Mouse (Mus musculus) liver, embryonic 15.5 days (tissue): ENCODE results near the gene Ccdc57. TPM values are rescaled to one million over a fixed set of nuclear protein-coding genes. Genes with fewer than 3 reads are reported as not detected.

ENCODE experiments used
- ATAC-seq: fragments of 200-750 bp; cut with Nextera tagmentation; 2 replicates; pipeline ENCODE4 v1.8.0; 2017; ENCODE audit warnings: moderate number of reproducible peaks, mild to moderate bottlenecking, moderate library complexity; ENCODE audit not compliant: insufficient read depth
- H3K27ac ChIP-seq: fragments of 300-500 bp; sonication (generic); replicated peaks from 2 replicates; pipeline ENCODE4 v1.5.1; 2015; ENCODE audit warnings: mild to moderate bottlenecking, inconsistent platforms
- H3K27me3 ChIP-seq: fragments of 300-500 bp; sonication (generic); 2 replicates; pipeline ENCODE4 v1.6.1; 2015; ENCODE audit warnings: mild to moderate bottlenecking, inconsistent platforms
- H3K36me3 ChIP-seq: fragments of 300-500 bp; sonication (generic); replicated peaks from 2 replicates; pipeline ENCODE4 v1.6.1; 2015; ENCODE audit warnings: moderate library complexity, mild to moderate bottlenecking, inconsistent platforms
- H3K4me1 ChIP-seq: fragments of 300-500 bp; sonication (generic); replicated peaks from 2 replicates; pipeline ENCODE4 v1.6.1; 2015; ENCODE audit warnings: inconsistent platforms
- H3K4me2 ChIP-seq: fragments of 300-500 bp; sonication (generic); 2 replicates; pipeline ENCODE4 v1.6.1; 2015; ENCODE audit warnings: moderate library complexity, mild to moderate bottlenecking, inconsistent platforms
- H3K4me3 ChIP-seq: fragments of 300-500 bp; sonication (generic); replicated peaks from 2 replicates; pipeline ENCODE4 v1.5.1; 2015; ENCODE audit warnings: mild to moderate bottlenecking, inconsistent platforms
- H3K9ac ChIP-seq: fragments of 300-500 bp; sonication (generic); 2 replicates; pipeline ENCODE4 v1.6.1; 2015; ENCODE audit warnings: moderate library complexity, mild to moderate bottlenecking, inconsistent platforms
- H3K9me3 ChIP-seq: fragments of 300-500 bp; sonication (generic); replicated peaks from 2 replicates; pipeline ENCODE4 v1.6.1; 2016; ENCODE audit warnings: inconsistent platforms
- WGBS: fragments of 180-500 bp; shearing (Covaris S2); methylation state at CpG from one replicate; pipeline ENCODE4 v1.1.7; 2015; ENCODE audit warnings: mixed read lengths; ENCODE audit not compliant: insufficient replicate concordance; 5-methylcytosine and 5-hydroxymethylcytosine counted together
- polyA plus RNA-seq: library from polyadenylated mRNA; unstranded; fragments of >200 nt; fragmentation: Nextera tagmentation; extraction: Ambion mirVana; gene quantifications from 2 replicates; pipeline ENCODE4 v1.2.1, GENCODE M21; 2015

The Ccdc57 gene
- polyA plus RNA-seq, 1 experiment from 2014 or later, result 1.8 TPM

- Histone ChIP-seq H3K27me3 (peaks cover 15% of the 10 kb centered on the region), H3K9me3 (no peaks in the 10 kb centered on the region), H3K9ac (no peak overlapping the region), H3K4me2 (no peak overlapping the region; the same call in 1 of the 2 replicates), H3K4me1 (peaks cover 25% of the 10 kb centered on the region), H3K4me3 (no peak overlapping the region), H3K36me3 (no peaks in the 10 kb centered on the region), H3K27ac (peak overlapping the region; percentile 84)
- WGBS, result 19% methylated on average over 6 of the region's 6 CpGs
- ATAC-seq, result no peak
Measured at GRCm38 (mm10) chr11:120939712-120940341, 7.2 kb upstream of the Ccdc57 start.

- WGBS, result 11% methylated on average over 4 of the region's 4 CpGs
- H3K27me3 ChIP-seq, result peaks cover 5% of the 10 kb centered on the region
- ATAC-seq, result peak; percentile 71
- peak overlapping the region; percentile 84 for H3K27ac ChIP-seq
- no peak overlapping the region for H3K9ac ChIP-seq
- peak overlapping the region; percentile 42 for H3K4me2 ChIP-seq
- no peaks in the 10 kb centered on the region for H3K9me3 ChIP-seq
- peak overlapping the region; percentile 7; the same call in 1 of the 2 replicates for H3K4me3 ChIP-seq
- no peaks in the 10 kb centered on the region for H3K36me3 ChIP-seq
- H3K4me1 ChIP-seq, result peaks cover 25% of the 10 kb centered on the region
Measured at GRCm38 (mm10) chr11:120938795-120939194, 6.1 kb upstream of the Ccdc57 start.

- peak overlapping the region; percentile 84 for H3K27ac ChIP-seq
- peak; percentile 80 for ATAC-seq
Measured at GRCm38 (mm10) chr11:120937976-120938375, 5.3 kb upstream of the Ccdc57 start.

GRCm38 (mm10) chr11:120931479-120931878 is 1.2 kb downstream of the Ccdc57 start:
- Histone ChIP-seq H3K4me3 (peak overlapping the region; percentile 82; the same call in 1 of the 2 replicates), H3K9ac (no peak overlapping the region), H3K9me3 (no peaks in the 10 kb centered on the region), H3K4me2 (no peak overlapping the region), H3K27ac (no peak overlapping the region), H3K4me1 (peaks cover 46% of the 10 kb centered on the region), H3K36me3 (peaks cover 6% of the 10 kb centered on the region), H3K27me3 (no peaks in the 10 kb centered on the region)
- no peak for ATAC-seq
- 82% methylated on average over 4 of the region's 4 CpGs for WGBS

More at GRCm38 (mm10) chr11:120937976-120938375, 5.3 kb upstream of the Ccdc57 start:
- Histone ChIP-seq H3K36me3 (no peaks in the 10 kb centered on the region), H3K4me3 (no peak overlapping the region), H3K4me2 (peak overlapping the region; percentile 42; the same call in 1 of the 2 replicates), H3K4me1 (peaks cover 31% of the 10 kb centered on the region), H3K9ac (0 out of 2 replicates have a peak overlapping the region, but pooled peaks have one; percentile 27), H3K9me3 (no peaks in the 10 kb centered on the region), H3K27me3 (no peaks in the 10 kb centered on the region; the same call in 1 of the 2 replicates)
- whole genome bisulfite sequencing, result 83% methylated on average over 1 of the region's 1 CpGs

GRCm38 (mm10) chr11:120928468-120928867 is 4.2 kb downstream of the Ccdc57 start:
- no peak overlapping the region for H3K27ac ChIP-seq

GRCm38 (mm10) chr11:120922528-120922927 is 10.1 kb downstream of the Ccdc57 start:
- WGBS, result 73% methylated on average over 3 of the region's 3 CpGs
- Histone ChIP-seq H3K4me1 (no peaks in the 10 kb centered on the region), H3K36me3 (peaks cover 26% of the 10 kb centered on the region), H3K9ac (no peak overlapping the region), H3K4me3 (no peak overlapping the region), H3K27ac (no peak overlapping the region), H3K4me2 (no peak overlapping the region), H3K27me3 (no peaks in the 10 kb centered on the region), H3K9me3 (no peaks in the 10 kb centered on the region)
- no peak for ATAC-seq

More at GRCm38 (mm10) chr11:120928468-120928867, 4.2 kb downstream of the Ccdc57 start:
- Histone ChIP-seq H3K4me3 (no peak overlapping the region), H3K27me3 (no peaks in the 10 kb centered on the region), H3K9ac (no peak overlapping the region), H3K4me2 (no peak overlapping the region), H3K36me3 (peaks cover 6% of the 10 kb centered on the region), H3K9me3 (no peaks in the 10 kb centered on the region), H3K4me1 (peaks cover 45% of the 10 kb centered on the region)
- ATAC-seq, result no peak
- 47% methylated on average over 4 of the region's 4 CpGs for WGBS

GRCm38 (mm10) chr11:120917756-120918155 is 14.9 kb downstream of the Ccdc57 start:
- Histone ChIP-seq H3K9me3 (no peaks in the 10 kb centered on the region), H3K4me2 (no peak overlapping the region), H3K36me3 (peaks cover 34% of the 10 kb centered on the region), H3K9ac (no peak overlapping the region), H3K4me3 (no peak overlapping the region), H3K27ac (no peak overlapping the region), H3K27me3 (no peaks in the 10 kb centered on the region), H3K4me1 (no peaks in the 10 kb centered on the region)
- no peak for ATAC-seq
- WGBS, result 85% methylated on average over 5 of the region's 5 CpGs

GRCm38 (mm10) chr11:120916477-120916876 is 16.2 kb downstream of the Ccdc57 start:
- Histone ChIP-seq H3K4me1 (no peaks in the 10 kb centered on the region), H3K9me3 (no peaks in the 10 kb centered on the region), H3K36me3 (peaks cover 28% of the 10 kb centered on the region), H3K27me3 (no peaks in the 10 kb centered on the region), H3K4me3 (no peak overlapping the region), H3K4me2 (no peak overlapping the region), H3K9ac (no peak overlapping the region), H3K27ac (no peak overlapping the region)
- 43% methylated on average over 3 of the region's 3 CpGs for WGBS
- ATAC-seq, result no peak

GRCm38 (mm10) chr11:120913796-120914195 is 18.9 kb downstream of the Ccdc57 start:
- H3K9ac ChIP-seq, result no peak overlapping the region
- H3K4me1 ChIP-seq, result no peaks in the 10 kb centered on the region
- no peak overlapping the region for H3K27ac ChIP-seq
- no peak overlapping the region for H3K4me3 ChIP-seq
- ATAC-seq, result no peak
- peaks cover 14% of the 10 kb centered on the region; the same call in 1 of the 2 replicates for H3K36me3 ChIP-seq
- H3K4me2 ChIP-seq, result no peak overlapping the region
- H3K27me3 ChIP-seq, result no peaks in the 10 kb centered on the region
- 84% methylated on average over 4 of the region's 4 CpGs for WGBS
- H3K9me3 ChIP-seq, result no peaks in the 10 kb centered on the region

- Histone ChIP-seq H3K4me3 (no peak overlapping the region), H3K27me3 (no peaks in the 10 kb centered on the region), H3K27ac (no peak overlapping the region), H3K36me3 (no peaks in the 10 kb centered on the region), H3K4me1 (peaks cover 42% of the 10 kb centered on the region), H3K9ac (no peak overlapping the region), H3K9me3 (no peaks in the 10 kb centered on the region), H3K4me2 (no peak overlapping the region)
- WGBS, result 16% methylated on average over 1 of the region's 1 CpGs
- ATAC-seq, result peak; percentile 40; the same call in 1 of the 2 replicates
Measured at GRCm38 (mm10) chr11:120905430-120905873, 27.2 kb downstream of the Ccdc57 start.

GRCm38 (mm10) chr11:120904561-120904960 is 28.1 kb downstream of the Ccdc57 start:
- no peak overlapping the region for H3K27ac ChIP-seq
- no peak overlapping the region for H3K9ac ChIP-seq
- H3K9me3 ChIP-seq, result no peaks in the 10 kb centered on the region
- no peak overlapping the region for H3K4me2 ChIP-seq
- H3K36me3 ChIP-seq, result no peaks in the 10 kb centered on the region
- no peak for ATAC-seq
- 76% methylated on average over 3 of the region's 3 CpGs for WGBS
- no peak overlapping the region for H3K4me3 ChIP-seq
- peaks cover 47% of the 10 kb centered on the region for H3K4me1 ChIP-seq
- H3K27me3 ChIP-seq, result no peaks in the 10 kb centered on the region
